9 mouse cellular contexts compared by ENCODE assay signal in the genomic region with DNA sequence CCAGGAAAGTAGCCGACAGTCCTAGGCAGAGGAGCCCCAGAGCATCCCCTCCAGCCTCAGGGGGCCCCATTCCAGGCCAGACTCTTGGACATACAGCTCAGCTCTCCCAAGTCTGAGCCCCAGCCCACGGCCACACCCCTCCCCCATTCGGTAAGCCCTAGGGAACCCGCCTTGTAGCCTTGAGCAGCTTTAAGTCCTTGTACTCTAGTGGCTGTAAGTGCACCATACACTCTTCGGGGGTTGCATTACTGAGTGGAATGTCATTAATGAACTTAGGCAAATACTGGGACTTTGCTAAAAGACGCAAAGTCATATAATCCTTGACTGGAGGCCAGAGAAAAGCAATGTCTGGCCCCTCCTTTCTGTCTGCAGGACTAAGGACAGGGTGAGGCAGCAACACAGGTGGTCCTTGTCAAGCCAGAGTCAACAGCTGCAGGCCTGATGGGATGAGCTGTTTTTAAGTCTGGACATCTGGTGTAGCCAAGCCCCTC. TPM values are rescaled to one million over a fixed set of nuclear protein-coding genes. Genes with fewer than 3 reads are reported as not detected.
DNase-seq lines count a peak whose midpoint lies in the region; ATAC-seq and TF ChIP-seq lines count a peak whose summit lies in the region.
"Had no signal": no experiment of that assay in that cellular context is flagged by ENCODE, and none has a peak within 500 bp of the region (broad histone marks: within the 10 kb centered on the region; RNA-seq: fewer than 3 reads in every experiment).

No protein-coding gene starts in this region.

- peaks cover 38% of the 10 kb centered on the region for H3K4me1 ChIP-seq in hindbrain, embryonic 10.5 days (replicated peaks)
- peaks cover 8% of the 10 kb centered on the region for H3K4me1 ChIP-seq in hindbrain, embryonic 14.5 days (replicated peaks; ENCODE audit: control insufficient read depth, insufficient read depth, low read length)
- H3K4me1 ChIP-seq in heart, postnatal 0 days (ENCODE audit: control insufficient read depth, insufficient read depth) = 0 out of 2 replicates have a peak, but pooled peaks cover 3% of the 10 kb centered on the region

- DNase-seq in hindbrain, embryonic 10.5 days (ENCODE audit: low spot score) = no peak
- DNase-seq in hindbrain, embryonic 14.5 days (ENCODE audit: low spot score) = no peak
- DNase-seq in ZHBTc4 (ENCODE audit: low read depth, low spot score) = peak; percentile 83
- DNase-seq in heart, postnatal 0 days (ENCODE audit: low spot score) = peak; percentile 27
- peak; percentile 69 for DNase-seq in lung, postnatal 36 days
- DNase-seq in thymus, postnatal 0 days (ENCODE audit: low spot score) = no peak
- DNase-seq in adrenal gland, postnatal 25 days = no peak
- no peak for DNase-seq in left cerebral cortex, postnatal 36 days (ENCODE audit: low spot score in 2 of 2)

- no peak overlapping the region for H3K4me3 ChIP-seq in hindbrain, embryonic 10.5 days
- no peak overlapping the region for H3K4me3 ChIP-seq in hindbrain, embryonic 14.5 days (replicated peaks; ENCODE audit: low read length)
- no peak overlapping the region for H3K4me3 ChIP-seq in heart, postnatal 0 days (ENCODE audit: low read depth, low read length)

- peak overlapping the region; percentile 75 for H3K27ac ChIP-seq in hindbrain, embryonic 10.5 days
- H3K27ac ChIP-seq in hindbrain, embryonic 14.5 days = no peak overlapping the region
- peak overlapping the region; percentile 66 for H3K27ac ChIP-seq in heart, postnatal 0 days (ENCODE audit: low read depth)

- TF ChIP-seq EP300 in heart, postnatal 0 days (IDR thresholded peaks at IDR 0.05; ENCODE audit: low read depth) = no peak

- WGBS in hindbrain, embryonic 10.5 days = 56% methylated on average over 6 of the region's 6 CpGs
- 54% methylated on average over 6 of the region's 6 CpGs for WGBS in hindbrain, embryonic 14.5 days
- WGBS in heart, postnatal 0 days = 45% methylated on average over 6 of the region's 6 CpGs

- ATAC-seq in hindbrain, embryonic 14.5 days (ENCODE audit: low FRiP score) = no peak
- peak; percentile 13; the same call in 1 of the 2 replicates for ATAC-seq in heart, postnatal 0 days (ENCODE audit: insufficient read depth, low read depth)

- H3K4me2 ChIP-seq in hindbrain, embryonic 14.5 days (replicated peaks) = no peak overlapping the region
- H3K4me2 ChIP-seq in heart, postnatal 0 days (ENCODE audit: low read depth, low read length) = no peak overlapping the region

- peaks cover 84% of the 10 kb centered on the region for H3K36me3 ChIP-seq in hindbrain, embryonic 10.5 days
- peaks cover 27% of the 10 kb centered on the region for H3K36me3 ChIP-seq in hindbrain, embryonic 14.5 days (replicated peaks; ENCODE audit: control insufficient read depth, insufficient read depth)
- H3K36me3 ChIP-seq in heart, postnatal 0 days (replicated peaks; ENCODE audit: control insufficient read depth, insufficient read depth, low read length) = peaks cover 6% of the 10 kb centered on the region; the same call in 1 of the 2 replicates

- no peak overlapping the region for H3K9ac ChIP-seq in hindbrain, embryonic 14.5 days
- no peak overlapping the region for H3K9ac ChIP-seq in heart, postnatal 0 days (replicated peaks; ENCODE audit: low read depth, low read length)

- H3K9me3 ChIP-seq in hindbrain, embryonic 10.5 days = no peaks in the 10 kb centered on the region
- H3K9me3 ChIP-seq in hindbrain, embryonic 14.5 days (ENCODE audit: control insufficient read depth, low read length) = no peaks in the 10 kb centered on the region
- H3K9me3 ChIP-seq in heart, postnatal 0 days (replicated peaks; ENCODE audit: control insufficient read depth, low read length) = no peaks in the 10 kb centered on the region

- no peaks in the 10 kb centered on the region for H3K27me3 ChIP-seq in hindbrain, embryonic 10.5 days (ENCODE audit: insufficient read depth, poor library complexity, severe bottlenecking)
- H3K27me3 ChIP-seq in hindbrain, embryonic 14.5 days (ENCODE audit: control insufficient read depth, insufficient read depth, low read length) = no peaks in the 10 kb centered on the region
- H3K27me3 ChIP-seq in heart, postnatal 0 days (ENCODE audit: control insufficient read depth, insufficient read depth, low read length) = no peaks in the 10 kb centered on the region
- H3K27me3 ChIP-seq: Patski had no signal

- intact Hi-C loops in left cerebral cortex, postnatal 36 days (cut with DNase I) = no loop called here

- TF ChIP-seq CTCF in heart, postnatal 0 days (IDR thresholded peaks at IDR 0.05; ENCODE audit: low read depth) = no peak

RNA-seq across cellular contexts. Expression of a gene that starts 7.9 kb away (rescaled TPM):
- polyA plus RNA-seq in hindbrain, embryonic 10.5 days (2016; fragmentation: Nextera tagmentation; extraction: Ambion mirVana) = 2,059 and 2,773 TPM in 2 replicates
- polyA plus RNA-seq in hindbrain, embryonic 14.5 days (2014; fragmentation: Nextera tagmentation; extraction: Ambion mirVana) = 1,434 and 1,576 TPM in 2 replicates
- total RNA-seq in heart, postnatal 0 days (2014; rRNA removed; ENCODE audit: low replicate concordance) = 735 and 758 TPM in 2 replicates
- 334 and 359 TPM in 2 replicates for polyA plus RNA-seq in heart, postnatal 0 days (2015; fragmentation: Nextera tagmentation; extraction: Ambion mirVana)
- 137 and 143 TPM in 2 replicates for polyA plus RNA-seq in thymus, postnatal 0 days (2015; fragmentation: Nextera tagmentation; extraction: Ambion mirVana)
- total RNA-seq in adrenal gland, postnatal 25 days (2021) = 24.3 and 27.3 TPM in 2 replicates
- total RNA-seq in left cerebral cortex, postnatal 36 days (2021) = 1,000 to 10,000 TPM; 1,681 to 2,044 TPM

RNA-seq across cellular contexts. Expression of a gene that starts 13.7 kb away (rescaled TPM):
- 15.1 and 16.2 TPM in 2 replicates for polyA plus RNA-seq in hindbrain, embryonic 10.5 days (2016; fragmentation: Nextera tagmentation; extraction: Ambion mirVana)
- 6.1 and 7.2 TPM in 2 replicates for polyA plus RNA-seq in hindbrain, embryonic 14.5 days (2014; fragmentation: Nextera tagmentation; extraction: Ambion mirVana)
- 23.5 and 24.9 TPM in 2 replicates for total RNA-seq in heart, postnatal 0 days (2014; rRNA removed; ENCODE audit: low replicate concordance)
- 4.1 and 6.1 TPM in 2 replicates for polyA plus RNA-seq in heart, postnatal 0 days (2015; fragmentation: Nextera tagmentation; extraction: Ambion mirVana)
- polyA plus RNA-seq in thymus, postnatal 0 days (2015; fragmentation: Nextera tagmentation; extraction: Ambion mirVana) = 9.8 and 12.0 TPM in 2 replicates
- 9.6 and 11.0 TPM in 2 replicates for total RNA-seq in adrenal gland, postnatal 25 days (2021)
- 10 to 100 TPM; 16.9 to 22.0 TPM for total RNA-seq in left cerebral cortex, postnatal 36 days (2021)

RNA-seq across cellular contexts. Expression of a gene that starts 48.9 kb away (rescaled TPM):
- 53.5 and 53.6 TPM in 2 replicates for polyA plus RNA-seq in hindbrain, embryonic 10.5 days (2016; fragmentation: Nextera tagmentation; extraction: Ambion mirVana)
- 65.5 and 71.6 TPM in 2 replicates for polyA plus RNA-seq in hindbrain, embryonic 14.5 days (2014; fragmentation: Nextera tagmentation; extraction: Ambion mirVana)
- 13.3 and 16.3 TPM in 2 replicates for total RNA-seq in heart, postnatal 0 days (2014; rRNA removed; ENCODE audit: low replicate concordance)
- polyA plus RNA-seq in heart, postnatal 0 days (2015; fragmentation: Nextera tagmentation; extraction: Ambion mirVana) = 32.4 and 34.7 TPM in 2 replicates
- polyA plus RNA-seq in thymus, postnatal 0 days (2015; fragmentation: Nextera tagmentation; extraction: Ambion mirVana) = 50.7 and 54.1 TPM in 2 replicates
- total RNA-seq in adrenal gland, postnatal 25 days (2021) = 34.8 and 36.2 TPM in 2 replicates
- 10 to 100 TPM; 57.0 to 57.8 TPM for total RNA-seq in left cerebral cortex, postnatal 36 days (2021)

RNA-seq across cellular contexts. Expression of a gene that starts 48.9 kb away (rescaled TPM):
- 55.3 and 59.2 TPM in 2 replicates for polyA plus RNA-seq in hindbrain, embryonic 10.5 days (2016; fragmentation: Nextera tagmentation; extraction: Ambion mirVana)
- polyA plus RNA-seq in hindbrain, embryonic 14.5 days (2014; fragmentation: Nextera tagmentation; extraction: Ambion mirVana) = 48.2 and 61.4 TPM in 2 replicates
- 18.5 and 50.7 TPM in 2 replicates for total RNA-seq in heart, postnatal 0 days (2014; rRNA removed; ENCODE audit: low replicate concordance)
- 56.4 and 58.9 TPM in 2 replicates for polyA plus RNA-seq in heart, postnatal 0 days (2015; fragmentation: Nextera tagmentation; extraction: Ambion mirVana)
- 60.1 and 66.6 TPM in 2 replicates for polyA plus RNA-seq in thymus, postnatal 0 days (2015; fragmentation: Nextera tagmentation; extraction: Ambion mirVana)
- total RNA-seq in adrenal gland, postnatal 25 days (2021) = 69.6 and 71.2 TPM in 2 replicates
- total RNA-seq in left cerebral cortex, postnatal 36 days (2021) = 10 to 100 TPM; 39.8 to 41.6 TPM

Comparison
In these comparisons a context has a peak if more than half of its experiments do, and no peak if none do; other contexts are left out.
1. DNase-seq: peak in ZHBTc4 (single experiment), heart, postnatal 0 days (single experiment) and lung, postnatal 36 days (single experiment); none in hindbrain, embryonic 10.5 days (single experiment), hindbrain, embryonic 14.5 days (single experiment), thymus, postnatal 0 days (single experiment), adrenal gland, postnatal 25 days (single experiment) and left cerebral cortex, postnatal 36 days (0 of 2).